Comparison of ENCODE assay signal across 18 mouse cellular contexts in the genomic region with DNA sequence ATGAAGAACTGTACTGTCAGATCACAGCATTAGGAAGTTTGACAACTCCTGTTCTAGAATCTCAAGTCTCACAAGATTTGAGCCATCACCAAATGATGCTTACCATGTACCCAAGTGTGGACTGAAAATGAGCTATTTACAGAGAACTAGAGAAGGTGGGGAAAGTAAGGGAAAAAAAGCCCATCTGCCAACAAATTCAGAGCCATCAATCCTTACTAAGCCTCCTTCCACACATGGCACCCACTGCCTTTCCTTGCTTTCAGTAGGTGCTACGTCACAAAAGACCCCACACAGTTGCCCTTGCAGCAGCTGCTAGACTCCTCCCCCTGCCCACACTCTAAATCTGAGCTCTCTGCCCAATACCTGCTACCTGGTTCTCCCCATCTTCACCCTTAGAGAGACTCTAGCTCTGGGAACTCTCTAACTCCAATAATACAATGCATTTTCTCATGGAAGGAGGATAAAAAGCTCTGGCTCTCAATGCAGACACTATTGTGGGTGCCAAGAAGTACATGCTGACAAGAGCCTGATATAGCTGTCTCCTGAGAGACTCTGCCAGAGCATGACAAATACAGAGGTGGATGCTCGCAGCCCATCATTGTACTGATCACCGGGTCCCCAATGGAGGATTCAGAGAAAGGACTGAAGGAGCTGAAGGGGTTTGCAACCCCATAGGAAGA.
"Had no signal": no experiment of that assay in that cellular context is flagged by ENCODE, and none has a peak within 500 bp of the region (broad histone marks: within the 10 kb centered on the region; RNA-seq: fewer than 3 reads in every experiment).

No protein-coding gene starts in this region.

- H3K9me3 ChIP-seq: limb, embryonic 15.5 days; liver, embryonic 12.5 days; midbrain, embryonic 15.5 days; neural tube, embryonic 13.5 days had no signal

- H3K4me3 ChIP-seq: limb, embryonic 15.5 days; liver, embryonic 12.5 days; megakaryocyte, embryonic 14.5 days; midbrain, embryonic 15.5 days; neural tube, embryonic 13.5 days had no signal

- DNase-seq: kidney, adult 11 months; kidney, adult 9 months; kidney, postnatal 36 days; lung, embryonic 14.5 days; lung, postnatal 14 days; retina, postnatal 1 day; right cerebral cortex, postnatal 4 days; spleen, adult 18-20 months; thymus, adult 2 months; thymus, postnatal 25 days had no signal

- H3K9ac ChIP-seq: limb, embryonic 15.5 days; liver, embryonic 12.5 days; lung, embryonic 14.5 days; midbrain, embryonic 15.5 days; neural tube, embryonic 13.5 days had no signal

- ATAC-seq: liver, embryonic 12.5 days; midbrain, embryonic 15.5 days had no signal

- H3K27me3 ChIP-seq: limb, embryonic 15.5 days; liver, embryonic 12.5 days; midbrain, embryonic 15.5 days; neural tube, embryonic 13.5 days had no signal

- H3K36me3 ChIP-seq: limb, embryonic 15.5 days; liver, embryonic 12.5 days; midbrain, embryonic 15.5 days; neural tube, embryonic 13.5 days had no signal

- H3K4me2 ChIP-seq: limb, embryonic 15.5 days; liver, embryonic 12.5 days; lung, embryonic 14.5 days; midbrain, embryonic 11.5 days; midbrain, embryonic 15.5 days; neural tube, embryonic 13.5 days had no signal

- H3K27ac ChIP-seq: kidney, postnatal 0 days; limb, embryonic 15.5 days; liver, embryonic 12.5 days; macrophage; midbrain, embryonic 15.5 days had no signal

- H3K4me1 ChIP-seq: liver, embryonic 12.5 days; megakaryocyte, embryonic 14.5 days; midbrain, embryonic 15.5 days had no signal
